Mouse (Mus musculus) gastrocnemius, adult 2 months (tissue): ENCODE measurements around the gene Dnah7a. TPM values are rescaled to one million over a fixed set of nuclear protein-coding genes. Genes with fewer than 3 reads are reported as not detected.
"Not testable (repeated sequence)": the region's sequence is repeated elsewhere in the genome, so short reads cannot be mapped to it uniquely, and the experiment has no call there.

Experiments used
- DNase-seq: peaks from one replicate; pipeline ENCODE4 v3.0.0; 2022
- H3K27ac ChIP-seq: fragments of 200-600 bp; 2 replicates; pipeline ENCODE4 v1.8.1; 2022; ENCODE audit warnings: mild to moderate bottlenecking
- H3K4me3 ChIP-seq: fragments of 200-600 bp; 2 replicates; pipeline ENCODE4 v1.8.1; 2022; ENCODE audit warnings: mild to moderate bottlenecking, moderate library complexity
- CTCF ChIP-seq: fragments of 200-600 bp; IDR thresholded peaks from 2 replicates; pipeline ENCODE4 v1.8.1; 2022; ENCODE audit warnings: antibody characterized with exemption, mild to moderate bottlenecking, moderate library complexity
- intact Hi-C: fragments of 180-260 bp; cut with DNase I; formaldehyde crosslinking; loops from one replicate; pipeline ENCODE4 v1.15.1; 2025
- total RNA-seq, 2 experiments: library from RNA; stranded (reverse); gene quantifications; 2 replicates each; pipeline ENCODE4 v1.2.3; 2021

The Dnah7a gene
- total RNA-seq, 2 experiments from 2014 or later, result not detected

- H3K27ac ChIP-seq, result no peak overlapping the region
- no peak overlapping the region for H3K4me3 ChIP-seq
- DNase-seq, result no peak
- intact Hi-C loops, result no loop called here
- no peak for TF ChIP-seq CTCF
Observed at GRCm38 (mm10) chr1:53630011-53630410, 76.6 kb downstream of the Dnah7a start.

- DNase-seq, result no peak
- intact Hi-C loops, result no loop called here
- no peak overlapping the region for H3K27ac ChIP-seq
- TF ChIP-seq CTCF, result no peak
- H3K4me3 ChIP-seq, result no peak overlapping the region
Observed at GRCm38 (mm10) chr1:53613486-53613885, 93.1 kb downstream of the Dnah7a start.

GRCm38 (mm10) chr1:53581326-53581725, 125.3 kb downstream of the Dnah7a start:
- H3K4me3 ChIP-seq, DNase-seq, intact Hi-C loops, H3K27ac ChIP-seq: not testable (repeated sequence)

- intact Hi-C loops, H3K27ac ChIP-seq, H3K4me3 ChIP-seq, DNase-seq: not testable (repeated sequence)
Observed at GRCm38 (mm10) chr1:53557918-53558317, 148.7 kb downstream of the Dnah7a start.

- H3K4me3 ChIP-seq, intact Hi-C loops, H3K27ac ChIP-seq, DNase-seq: not testable (repeated sequence)
Observed at GRCm38 (mm10) chr1:53547018-53547417, 159.6 kb downstream of the Dnah7a start.

GRCm38 (mm10) chr1:53538356-53538755, 168.2 kb downstream of the Dnah7a start:
- intact Hi-C loops, H3K27ac ChIP-seq, DNase-seq, H3K4me3 ChIP-seq: not testable (repeated sequence)

- DNase-seq, intact Hi-C loops, H3K27ac ChIP-seq, H3K4me3 ChIP-seq: not testable (repeated sequence)
Observed at GRCm38 (mm10) chr1:53534826-53535225, 171.8 kb downstream of the Dnah7a start.

GRCm38 (mm10) chr1:53526021-53526420, 180.6 kb downstream of the Dnah7a start:
- H3K4me3 ChIP-seq, DNase-seq, H3K27ac ChIP-seq, intact Hi-C loops: not testable (repeated sequence)

- Histone ChIP-seq H3K27ac (no peak overlapping the region), H3K4me3 (no peak overlapping the region)
- intact Hi-C loops, result no loop called here
- no peak for DNase-seq
- no peak for TF ChIP-seq CTCF
Observed at GRCm38 (mm10) chr1:53473699-53474098, 232.9 kb downstream of the Dnah7a start.

- DNase-seq, H3K4me3 ChIP-seq, intact Hi-C loops, H3K27ac ChIP-seq: not testable (repeated sequence)
Observed at GRCm38 (mm10) chr1:53472084-53472483, 234.5 kb downstream of the Dnah7a start.

GRCm38 (mm10) chr1:53467325-53467670, 239.3 kb downstream of the Dnah7a start:
- Histone ChIP-seq H3K4me3 (no peak overlapping the region), H3K27ac (no peak overlapping the region)
- intact Hi-C loops, result no loop called here
- TF ChIP-seq CTCF, result no peak
- no peak for DNase-seq

- DNase-seq, H3K27ac ChIP-seq, intact Hi-C loops, H3K4me3 ChIP-seq: not testable (repeated sequence)
Observed at GRCm38 (mm10) chr1:53466524-53467324, 239.9 kb downstream of the Dnah7a start.

- H3K27ac ChIP-seq, DNase-seq, H3K4me3 ChIP-seq, intact Hi-C loops: not testable (repeated sequence)
Observed at GRCm38 (mm10) chr1:53439173-53439572, 267.4 kb downstream of the Dnah7a start.

- H3K27ac ChIP-seq, H3K4me3 ChIP-seq, DNase-seq, intact Hi-C loops: not testable (repeated sequence)
Observed at GRCm38 (mm10) chr1:53432433-53432832, 274.2 kb downstream of the Dnah7a start.
